Mouse (Mus musculus): ENCODE measurements around the gene Sh3d21. TPM values are rescaled to one million over a fixed set of nuclear protein-coding genes. Genes with fewer than 3 reads are reported as not detected.

Sh3d21 gene
- polyA plus RNA-seq, 1 experiment from 2014 or later: 1.4 TPM

GRCm38 (mm10) chr4:126200656-126201055 is 37.4 kb upstream of the Sh3d21 start:
- Histone ChIP-seq H3K9me3 (ENCODE audit: control insufficient read depth, low read length) (no peaks in the 10 kb centered on the region), H3K4me3 (ENCODE audit: low read depth, low read length) (peak overlapping the region; percentile 83), H3K4me1 (ENCODE audit: control insufficient read depth, insufficient read depth, low read length) (peaks cover 13% of the 10 kb centered on the region), H3K9ac (ENCODE audit: low read length) (peak overlapping the region; percentile 92; the same call in 1 of the 2 replicates), H3K4me2 (peak overlapping the region; percentile 76), H3K27ac (ENCODE audit: low read depth, low read length) (no peak overlapping the region), H3K36me3 (ENCODE audit: control insufficient read depth, insufficient read depth, low read length) (peaks cover 2% of the 10 kb centered on the region; the same call in 1 of the 2 replicates), H3K27me3 (ENCODE audit: control insufficient read depth, insufficient read depth, low read length) (no peaks in the 10 kb centered on the region)
- DNase-seq (ENCODE audit: low spot score, missing footprints) (no peak), ATAC-seq (ENCODE audit: low FRiP score) (no peak)
- 72% methylated on average over 2 of the region's 2 CpGs for WGBS

DNA sequence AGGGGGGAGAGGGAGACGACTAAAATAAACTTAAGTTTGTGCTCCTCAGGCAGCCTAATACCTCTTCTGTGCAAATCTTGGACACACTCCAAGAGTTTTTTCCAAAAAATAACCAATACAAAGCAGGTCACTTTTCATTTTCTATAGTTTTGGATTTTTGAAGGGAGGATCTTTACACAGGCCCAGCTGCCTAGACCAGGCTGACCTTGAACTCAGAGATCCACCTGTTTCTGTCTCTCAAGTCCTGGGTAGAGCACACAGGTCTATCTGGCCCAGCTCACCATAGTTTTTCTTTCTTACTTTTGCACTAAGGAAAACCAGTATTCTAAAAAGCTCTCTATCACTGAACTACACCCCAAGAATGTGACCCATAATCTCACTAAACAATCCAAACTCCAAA is 36.7 kb upstream of the Sh3d21 start:
- Histone ChIP-seq H3K9ac (ENCODE audit: low read length) (no peak overlapping the region), H3K9me3 (ENCODE audit: control insufficient read depth, low read length) (no peaks in the 10 kb centered on the region), H3K36me3 (ENCODE audit: control insufficient read depth, insufficient read depth, low read length) (peaks cover 2% of the 10 kb centered on the region; the same call in 1 of the 2 replicates), H3K4me2 (peak overlapping the region; percentile 76), H3K4me1 (ENCODE audit: control insufficient read depth, insufficient read depth, low read length) (peaks cover 13% of the 10 kb centered on the region), H3K4me3 (ENCODE audit: low read depth, low read length) (no peak overlapping the region; the same call in 1 of the 2 replicates), H3K27me3 (ENCODE audit: control insufficient read depth, insufficient read depth, low read length) (no peaks in the 10 kb centered on the region), H3K27ac (ENCODE audit: low read depth, low read length) (no peak overlapping the region)
- WGBS: 83% methylated on average over 1 of the region's 1 CpGs
- ATAC-seq (ENCODE audit: low FRiP score) (no peak), DNase-seq (ENCODE audit: low spot score, missing footprints) (no peak)

DNA sequence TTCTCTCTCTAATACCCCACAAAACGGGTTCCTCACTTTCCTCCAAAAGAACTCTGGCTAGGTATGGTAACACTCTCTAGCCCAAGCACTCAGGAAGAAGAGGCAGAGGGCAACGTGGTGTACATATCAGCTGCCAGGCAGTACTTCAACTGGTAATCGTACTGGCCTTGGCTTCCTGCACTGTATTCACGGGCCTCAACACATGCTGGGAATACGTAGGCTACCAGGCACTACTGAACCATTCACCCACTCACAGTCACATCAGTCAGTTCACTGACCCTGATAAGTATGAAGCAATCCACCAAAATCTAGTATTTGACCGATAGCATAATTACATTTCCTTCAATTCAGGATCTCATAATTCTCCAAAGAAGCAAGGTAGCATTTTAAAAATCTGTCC is 36.3 kb upstream of the Sh3d21 start:
- no peak overlapping the region for H3K9ac ChIP-seq (ENCODE audit: low read length)
- H3K4me3 ChIP-seq (ENCODE audit: low read depth, low read length): no peak overlapping the region
- peaks cover 13% of the 10 kb centered on the region for H3K4me1 ChIP-seq (ENCODE audit: control insufficient read depth, insufficient read depth, low read length)
- H3K27ac ChIP-seq (ENCODE audit: low read depth, low read length): no peak overlapping the region
- H3K36me3 ChIP-seq (ENCODE audit: control insufficient read depth, insufficient read depth, low read length): peaks cover 2% of the 10 kb centered on the region; the same call in 1 of the 2 replicates
- DNase-seq (ENCODE audit: low spot score, missing footprints) (no peak), ATAC-seq (ENCODE audit: low FRiP score) (no peak)
- no peaks in the 10 kb centered on the region for H3K9me3 ChIP-seq (ENCODE audit: control insufficient read depth, low read length)
- no peak overlapping the region for H3K4me2 ChIP-seq
- 87% methylated on average over 6 of the region's 6 CpGs for WGBS
- no peaks in the 10 kb centered on the region for H3K27me3 ChIP-seq (ENCODE audit: control insufficient read depth, insufficient read depth, low read length)

GRCm38 (mm10) chr4:126197485-126197884 is 34.2 kb upstream of the Sh3d21 start:
- Histone ChIP-seq H3K9ac (ENCODE audit: low read length) (no peak overlapping the region), H3K4me3 (ENCODE audit: low read depth, low read length) (no peak overlapping the region), H3K27ac (ENCODE audit: low read depth, low read length) (no peak overlapping the region), H3K4me1 (ENCODE audit: control insufficient read depth, insufficient read depth, low read length) (peaks cover 13% of the 10 kb centered on the region), H3K4me2 (no peak overlapping the region), H3K36me3 (ENCODE audit: control insufficient read depth, insufficient read depth, low read length) (peaks cover 6% of the 10 kb centered on the region), H3K27me3 (ENCODE audit: control insufficient read depth, insufficient read depth, low read length) (no peaks in the 10 kb centered on the region), H3K9me3 (ENCODE audit: control insufficient read depth, low read length) (no peaks in the 10 kb centered on the region)
- DNase-seq (ENCODE audit: low spot score, missing footprints): no peak
- WGBS: 93% methylated on average over 3 of the region's 3 CpGs
- ATAC-seq (ENCODE audit: low FRiP score): no peak

- H3K4me2 ChIP-seq: no peak overlapping the region
- H3K4me1 ChIP-seq (ENCODE audit: control insufficient read depth, insufficient read depth, low read length): peaks cover 1% of the 10 kb centered on the region; the same call in 1 of the 2 replicates
- H3K4me3 ChIP-seq (ENCODE audit: low read depth, low read length): no peak overlapping the region
- H3K9me3 ChIP-seq (ENCODE audit: control insufficient read depth, low read length): no peaks in the 10 kb centered on the region
- no peak for DNase-seq (ENCODE audit: low spot score, missing footprints)
- no peak overlapping the region for H3K27ac ChIP-seq (ENCODE audit: low read depth, low read length)
- WGBS: 94% methylated on average over 4 of the region's 4 CpGs
- H3K9ac ChIP-seq (ENCODE audit: low read length): no peak overlapping the region
- no peak for ATAC-seq (ENCODE audit: low FRiP score)
- H3K27me3 ChIP-seq (ENCODE audit: control insufficient read depth, insufficient read depth, low read length): no peaks in the 10 kb centered on the region
- H3K36me3 ChIP-seq (ENCODE audit: control insufficient read depth, insufficient read depth, low read length): peaks cover 4% of the 10 kb centered on the region
Measured at GRCm38 (mm10) chr4:126194916-126195315, 31.6 kb upstream of the Sh3d21 start.

DNA sequence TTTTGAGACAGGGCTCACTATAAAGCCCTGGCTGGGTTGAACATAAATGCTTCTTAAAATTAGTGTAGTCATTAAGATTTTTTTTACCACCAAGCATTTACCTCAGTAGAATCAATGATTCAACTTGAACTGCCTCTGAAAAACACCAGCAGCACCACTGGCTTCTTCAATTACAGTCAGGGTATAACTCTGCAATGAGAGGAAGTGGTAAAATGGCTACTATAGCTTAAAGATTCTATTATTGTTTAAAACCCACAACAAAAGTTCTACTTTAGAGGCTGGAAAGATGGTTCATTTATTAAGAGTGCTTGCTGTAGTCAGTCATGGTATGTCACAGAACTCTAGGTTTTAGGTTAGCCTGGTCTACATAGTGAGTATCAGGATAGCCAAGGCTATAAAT is 30.9 kb upstream of the Sh3d21 start:
- no peaks in the 10 kb centered on the region for H3K4me1 ChIP-seq (ENCODE audit: control insufficient read depth, insufficient read depth, low read length)
- H3K27ac ChIP-seq (ENCODE audit: low read depth, low read length): no peak overlapping the region
- H3K4me3 ChIP-seq (ENCODE audit: low read depth, low read length): no peak overlapping the region
- H3K4me2 ChIP-seq: no peak overlapping the region
- H3K9ac ChIP-seq (ENCODE audit: low read length): no peak overlapping the region
- peaks cover 4% of the 10 kb centered on the region for H3K36me3 ChIP-seq (ENCODE audit: control insufficient read depth, insufficient read depth, low read length)
- DNase-seq (ENCODE audit: low spot score, missing footprints) (no peak), ATAC-seq (ENCODE audit: low FRiP score) (no peak)
- H3K9me3 ChIP-seq (ENCODE audit: control insufficient read depth, low read length): no peaks in the 10 kb centered on the region
- H3K27me3 ChIP-seq (ENCODE audit: control insufficient read depth, insufficient read depth, low read length): no peaks in the 10 kb centered on the region

DNA sequence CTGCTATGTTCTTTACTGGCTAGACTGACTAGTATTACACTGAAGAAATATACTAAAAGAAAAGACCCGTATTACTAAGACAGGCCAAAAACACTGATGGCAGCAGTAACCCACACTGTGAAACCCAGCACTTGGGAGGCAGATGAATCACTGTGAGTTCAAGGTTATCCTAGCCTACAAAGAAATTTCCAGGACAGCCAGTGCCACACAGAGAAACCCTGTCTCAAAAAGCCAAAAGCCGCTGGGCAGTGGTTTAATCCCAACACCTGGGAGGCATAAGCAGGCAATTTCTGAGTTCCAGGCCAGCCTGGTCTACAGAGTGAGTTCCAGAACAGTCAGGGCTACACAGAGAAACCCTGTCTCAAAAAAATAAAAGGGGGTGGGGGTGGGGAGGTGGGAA is 27.3 kb upstream of the Sh3d21 start:
- Histone ChIP-seq H3K4me3 (ENCODE audit: low read depth, low read length) (no peak overlapping the region), H3K4me1 (ENCODE audit: control insufficient read depth, insufficient read depth, low read length) (no peaks in the 10 kb centered on the region), H3K9ac (ENCODE audit: low read length) (no peak overlapping the region), H3K36me3 (ENCODE audit: control insufficient read depth, insufficient read depth, low read length) (peaks cover 4% of the 10 kb centered on the region), H3K27ac (ENCODE audit: low read depth, low read length) (no peak overlapping the region), H3K9me3 (ENCODE audit: control insufficient read depth, low read length) (no peaks in the 10 kb centered on the region), H3K27me3 (ENCODE audit: control insufficient read depth, insufficient read depth, low read length) (no peaks in the 10 kb centered on the region), H3K4me2 (no peak overlapping the region)
- WGBS: 88% methylated on average over 2 of the region's 2 CpGs
- DNase-seq (ENCODE audit: low spot score, missing footprints) (no peak), ATAC-seq (ENCODE audit: low FRiP score) (no peak)

- no peak for ATAC-seq (ENCODE audit: low FRiP score)
Measured at GRCm38 (mm10) chr4:126187096-126187495, 23.8 kb upstream of the Sh3d21 start.

DNA sequence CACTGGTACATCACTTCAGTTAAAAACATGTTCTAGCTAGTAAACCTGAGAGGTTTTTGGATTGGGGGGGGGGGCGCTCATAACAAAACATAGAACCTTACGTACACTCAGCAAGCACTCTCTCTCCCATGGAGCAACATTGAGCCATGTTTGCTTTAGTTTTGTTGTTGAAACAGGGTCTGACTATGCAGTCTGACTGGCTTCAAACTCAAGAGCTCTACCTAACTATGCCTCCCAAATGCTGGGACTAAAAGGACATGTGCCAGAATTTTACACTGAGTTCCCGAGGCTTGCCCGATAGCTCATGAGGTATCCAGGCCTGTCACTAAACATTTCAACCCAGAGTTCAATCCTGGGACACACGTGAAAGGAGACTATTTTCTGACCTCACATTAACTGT is 19.7 kb upstream of the Sh3d21 start:
- WGBS: 95% methylated on average over 5 of the region's 5 CpGs
- Histone ChIP-seq H3K9me3 (ENCODE audit: control insufficient read depth, low read length) (no peaks in the 10 kb centered on the region), H3K4me3 (ENCODE audit: low read depth, low read length) (no peak overlapping the region), H3K9ac (ENCODE audit: low read length) (no peak overlapping the region), H3K27me3 (ENCODE audit: control insufficient read depth, insufficient read depth, low read length) (no peaks in the 10 kb centered on the region), H3K4me2 (no peak overlapping the region), H3K36me3 (ENCODE audit: control insufficient read depth, insufficient read depth, low read length) (peaks cover 5% of the 10 kb centered on the region; the same call in 1 of the 2 replicates), H3K27ac (ENCODE audit: low read depth, low read length) (no peak overlapping the region), H3K4me1 (ENCODE audit: control insufficient read depth, insufficient read depth, low read length) (no peaks in the 10 kb centered on the region)
- no peak for DNase-seq (ENCODE audit: low spot score, missing footprints)
- ATAC-seq (ENCODE audit: low FRiP score): no peak

More at GRCm38 (mm10) chr4:126187096-126187495, 23.8 kb upstream of the Sh3d21 start:
- WGBS: 92% methylated on average over 3 of the region's 3 CpGs
- no peak for DNase-seq (ENCODE audit: low spot score, missing footprints)
- Histone ChIP-seq H3K27me3 (ENCODE audit: control insufficient read depth, insufficient read depth, low read length) (no peaks in the 10 kb centered on the region), H3K9ac (ENCODE audit: low read length) (no peak overlapping the region), H3K4me1 (ENCODE audit: control insufficient read depth, insufficient read depth, low read length) (no peaks in the 10 kb centered on the region), H3K4me3 (ENCODE audit: low read depth, low read length) (no peak overlapping the region), H3K27ac (ENCODE audit: low read depth, low read length) (no peak overlapping the region), H3K9me3 (ENCODE audit: control insufficient read depth, low read length) (no peaks in the 10 kb centered on the region), H3K36me3 (ENCODE audit: control insufficient read depth, insufficient read depth, low read length) (0 out of 2 replicates have a peak, but pooled peaks cover 2% of the 10 kb centered on the region), H3K4me2 (no peak overlapping the region)

Data from midbrain, embryonic 11.5 days (tissue).